Mouse (Mus musculus) spleen, postnatal 10 days (tissue): ENCODE data around the gene Gm17581.

Experiments used
- DNase-seq, 2 experiments: peaks; one replicate each; pipeline ENCODE4 v3.0.0; 2021 to 2022; ENCODE audit warnings: low spot score in 2 of 2

Gene Gm17581

GRCm38 (mm10) chr2:155691723-155692493 is 43.8 kb downstream of the Gm17581 start, which contains the start of gene Trpc4ap:
Trpc4ap (minus strand) TSS chr2:155692384.
- DNase-seq = peak; percentile 98 to 99

- DNase-seq = no peak
Observed at GRCm38 (mm10) chr2:155691336-155691722, 44.3 kb downstream of the Gm17581 start.

GRCm38 (mm10) chr2:155689211-155689610 is 46.5 kb downstream of the Gm17581 start:
- no peak for DNase-seq

DNA sequence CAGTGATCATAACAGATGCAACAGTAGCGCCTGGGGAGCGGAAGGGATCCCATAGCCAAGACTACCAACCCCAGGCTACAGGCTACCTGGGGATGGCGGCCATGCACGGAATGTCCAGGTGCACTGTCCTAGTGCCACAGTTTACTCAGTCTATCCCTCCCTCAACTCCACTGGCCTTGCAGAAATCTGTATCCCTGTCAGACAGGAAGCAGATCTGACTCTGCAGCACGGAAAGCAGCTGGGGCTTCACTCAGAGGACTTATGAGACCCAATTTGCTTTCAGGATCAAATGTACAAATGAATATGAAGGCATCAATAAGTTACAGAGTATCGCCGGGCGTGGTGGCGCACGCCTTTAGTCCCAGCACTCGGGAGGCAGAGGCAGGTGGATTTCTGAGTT is 47.9 kb downstream of the Gm17581 start:
- DNase-seq = no peak

DNA sequence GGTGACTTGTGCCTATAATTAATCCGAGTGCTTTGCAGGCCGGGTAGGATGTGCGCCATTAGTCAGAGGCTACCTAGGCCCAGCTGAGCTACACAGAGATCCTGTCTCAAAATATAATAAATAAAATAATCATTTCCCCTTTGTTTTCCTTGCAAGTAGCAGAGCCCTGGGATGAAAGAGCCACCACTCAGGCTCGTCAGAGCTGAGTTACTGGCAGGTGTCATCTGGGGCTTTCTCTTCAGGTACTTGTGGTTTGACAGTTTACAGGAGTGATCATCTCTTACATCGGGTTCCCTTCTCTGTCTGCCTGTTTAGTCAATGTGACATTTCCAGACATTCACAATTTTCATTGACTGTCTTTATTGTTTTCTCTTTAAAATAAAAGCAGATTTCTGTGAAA is 49.1 kb downstream of the Gm17581 start:
- no peak for DNase-seq
